Mouse (Mus musculus) forebrain, embryonic 12.5 days (tissue): ENCODE data around the gene Aoc1. TPM values are rescaled to one million over a fixed set of nuclear protein-coding genes. Genes with fewer than 3 reads are reported as not detected.

Source experiments
- ATAC-seq: fragments of 200-750 bp; cut with Nextera tagmentation; 2 replicates; pipeline ENCODE4 v1.8.0; 2017; ENCODE audit warnings: moderate TSS enrichment; ENCODE audit not compliant: low FRiP score
- H3K27ac ChIP-seq: fragments of 300-500 bp; sonication (generic); 2 replicates; pipeline ENCODE4 v1.5.1; 2016; ENCODE audit warnings: mild to moderate bottlenecking
- H3K27me3 ChIP-seq: fragments of 300-500 bp; sonication (generic); 2 replicates; pipeline ENCODE4 v1.6.1; 2016; ENCODE audit warnings: mild to moderate bottlenecking
- H3K36me3 ChIP-seq: fragments of 300-500 bp; sonication (generic); replicated peaks from 2 replicates; pipeline ENCODE4 v1.6.1; 2016; ENCODE audit warnings: mild to moderate bottlenecking
- H3K4me1 ChIP-seq: fragments of 300-500 bp; sonication (generic); 2 replicates; pipeline ENCODE4 v1.6.1; 2016
- H3K4me2 ChIP-seq: fragments of 300-500 bp; sonication (generic); 2 replicates; pipeline ENCODE4 v1.6.1; 2016; ENCODE audit warnings: mild to moderate bottlenecking, moderate library complexity
- H3K4me3 ChIP-seq: fragments of 300-500 bp; sonication (generic); replicated peaks from 2 replicates; pipeline ENCODE4 v1.5.1; 2016; ENCODE audit warnings: mild to moderate bottlenecking
- H3K9ac ChIP-seq: fragments of 300-500 bp; sonication (generic); 2 replicates; pipeline ENCODE4 v1.6.1; 2016; ENCODE audit warnings: mild to moderate bottlenecking
- H3K9me3 ChIP-seq: fragments of 300-500 bp; sonication (generic); 2 replicates; pipeline ENCODE4 v1.6.1; 2016
- WGBS: fragments of 180-500 bp; shearing (Covaris S2); methylation state at CpG from one replicate; pipeline ENCODE4 v1.1.7; 2016; 5-methylcytosine and 5-hydroxymethylcytosine counted together
- polyA plus RNA-seq: library from polyadenylated mRNA; unstranded; fragments of >200 nt; fragmentation: Nextera tagmentation; extraction: Ambion mirVana; gene quantifications from 2 replicates; pipeline ENCODE4 v1.2.1, GENCODE M21; 2016

The Aoc1 gene
- polyA plus RNA-seq, 1 experiment from 2014 or later = not detected

DNA sequence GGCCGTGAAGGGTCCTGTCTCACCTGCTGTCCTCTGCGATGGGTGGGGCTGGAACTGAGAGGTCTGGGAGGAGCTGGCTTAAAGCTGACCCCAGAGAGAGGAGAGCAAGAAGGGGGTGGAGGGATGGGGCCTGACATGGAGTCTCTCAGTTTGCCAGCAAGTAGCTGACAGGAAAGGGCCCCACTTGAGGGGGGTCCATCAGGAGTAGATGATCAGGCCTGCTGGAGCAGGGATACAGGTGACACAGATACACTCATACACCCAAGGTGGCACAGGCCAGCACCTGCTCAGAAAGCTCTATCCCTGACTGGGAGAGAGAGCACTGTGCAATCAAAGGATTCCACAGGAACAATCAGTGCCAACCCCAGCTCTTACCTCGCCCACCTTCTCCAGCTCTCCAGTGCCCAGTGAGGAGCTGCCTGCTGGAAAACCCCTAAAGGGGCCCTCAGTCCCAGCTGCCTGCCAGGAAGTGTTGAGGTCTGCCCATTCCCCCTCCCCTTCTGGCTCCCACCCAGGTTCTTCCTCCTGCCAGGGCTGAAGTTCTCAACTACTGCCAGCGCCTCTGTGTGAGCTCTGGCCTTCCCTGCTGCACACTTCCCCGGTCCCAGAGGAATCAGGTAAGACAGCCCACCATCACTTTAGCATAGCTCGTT, 31.6 kb upstream of the Aoc1 start, which contains the start of gene Tmem176b:
TSS of gene Tmem176b (minus strand) at position 524 of the 653 bp plus-strand sequence.
- H3K27ac ChIP-seq = peak within 1 kb of the TSS; percentile 88
- no peaks in the 10 kb centered on the region for H3K9me3 ChIP-seq
- peak within 1 kb of the TSS; percentile 58 for H3K4me2 ChIP-seq
- no peaks in the 10 kb centered on the region for H3K27me3 ChIP-seq
- ATAC-seq = peak; percentile 92
- H3K4me1 ChIP-seq = peaks cover 28% of the 10 kb centered on the region
- WGBS = 17% methylated on average over 6 of the region's 6 CpGs
- H3K36me3 ChIP-seq = no peaks in the 10 kb centered on the region; the same call in 1 of the 2 replicates
- H3K4me3 ChIP-seq = peak within 1 kb of the TSS; percentile 38
- H3K9ac ChIP-seq = peak within 1 kb of the TSS; percentile 51

DNA sequence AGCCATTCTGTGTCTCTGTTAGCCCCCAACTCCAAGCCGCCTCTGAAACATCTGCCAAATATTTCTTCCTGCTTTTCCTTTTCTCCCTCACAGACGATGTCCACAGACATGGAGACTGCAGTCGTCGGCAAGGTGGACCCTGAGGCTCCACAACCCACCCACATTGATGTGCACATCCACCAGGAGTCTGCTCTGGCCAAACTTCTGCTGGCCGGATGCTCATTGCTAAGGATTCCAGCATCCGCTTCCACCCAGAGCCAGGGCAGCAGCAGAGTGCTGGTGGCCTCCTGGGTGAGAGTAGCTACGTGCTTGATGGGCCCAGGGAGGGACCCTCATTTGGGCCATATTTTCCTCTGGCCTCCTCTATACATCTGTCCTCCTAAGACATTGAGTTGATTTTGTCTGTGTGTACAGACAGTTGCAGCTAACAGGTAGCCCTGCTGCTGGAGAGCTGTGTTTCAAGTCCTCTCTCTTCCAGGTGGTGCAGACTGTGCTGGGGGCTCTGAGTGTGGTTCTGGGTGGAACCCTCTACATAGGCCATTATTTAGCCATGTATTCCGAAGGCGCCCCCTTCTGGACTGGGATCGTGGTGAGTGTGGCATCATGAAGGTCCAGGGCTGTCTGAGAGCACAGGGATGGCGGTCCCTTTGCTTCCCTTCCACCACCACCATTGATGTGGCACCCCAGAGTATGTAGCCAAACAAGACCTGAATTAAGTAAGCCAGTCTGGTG, 30.4 kb upstream of the Aoc1 start:
- no peaks in the 10 kb centered on the region; the same call in 1 of the 2 replicates for H3K36me3 ChIP-seq
- ATAC-seq = no peak
- no peak overlapping the region for H3K4me3 ChIP-seq
- no peaks in the 10 kb centered on the region for H3K27me3 ChIP-seq
- WGBS = 81% methylated on average over 11 of the region's 11 CpGs
- peak overlapping the region; percentile 88; the same call in 1 of the 2 replicates for H3K27ac ChIP-seq
- no peak overlapping the region for H3K9ac ChIP-seq
- H3K9me3 ChIP-seq = no peaks in the 10 kb centered on the region
- H3K4me2 ChIP-seq = peak overlapping the region; percentile 58; the same call in 1 of the 2 replicates
- peaks cover 31% of the 10 kb centered on the region for H3K4me1 ChIP-seq

DNA sequence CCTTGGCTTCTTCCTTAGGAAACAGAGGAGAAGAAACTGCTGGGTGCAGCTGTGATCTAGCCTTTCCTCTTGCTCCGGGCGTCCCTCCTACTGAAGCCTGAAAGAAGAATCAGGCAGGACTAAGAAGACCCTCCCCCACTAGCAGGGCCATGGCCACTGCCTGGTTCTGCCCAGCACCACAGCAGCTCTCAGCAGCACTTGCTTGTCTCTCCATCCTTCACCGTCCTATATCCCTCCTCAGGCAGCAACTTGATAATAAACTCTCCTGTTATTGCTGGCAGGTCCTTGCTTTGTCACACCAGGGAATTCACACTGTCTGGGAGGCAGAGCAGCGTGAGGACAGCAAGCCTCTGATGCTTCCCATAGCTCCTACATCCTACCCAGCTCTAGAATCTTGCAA, 27.6 kb upstream of the Aoc1 start:
- H3K27me3 ChIP-seq = no peaks in the 10 kb centered on the region

DNA sequence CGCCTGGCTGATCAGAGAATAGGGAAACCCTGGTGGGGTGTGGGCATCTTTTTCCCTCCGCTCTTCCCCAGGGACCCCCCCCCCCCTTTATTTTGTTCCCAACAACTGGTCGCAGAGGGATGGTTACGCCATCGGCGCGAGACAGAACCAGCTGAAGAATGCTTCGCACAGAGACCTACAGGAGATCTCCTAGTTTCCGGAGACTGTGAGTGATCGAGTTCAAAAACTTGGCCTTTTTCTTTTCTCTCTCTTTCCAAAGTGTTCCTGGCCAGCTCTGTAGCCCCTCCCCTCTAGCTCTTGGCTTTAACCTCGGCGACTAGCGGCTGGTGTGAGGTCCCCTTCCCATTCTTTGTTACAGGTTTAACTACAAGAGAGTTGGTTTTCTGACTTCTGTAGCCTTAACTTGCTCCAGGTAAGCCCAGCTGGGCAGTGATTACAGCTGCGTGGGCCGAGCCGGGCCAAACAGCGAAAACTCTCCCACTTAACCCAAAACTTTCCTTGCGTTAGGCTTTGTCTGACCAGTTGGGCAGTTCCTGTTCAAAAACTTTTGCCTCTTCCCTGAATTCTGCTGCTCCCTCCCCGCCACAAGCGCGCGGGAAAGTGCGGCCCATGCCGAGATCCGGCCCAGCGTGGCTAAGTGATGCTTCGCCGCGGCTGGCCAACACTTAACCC, 20.7 kb upstream of the Aoc1 start:
- H3K36me3 ChIP-seq = no peaks in the 10 kb centered on the region
- peak overlapping the region; percentile 53 for H3K9ac ChIP-seq
- H3K4me3 ChIP-seq = peak overlapping the region; percentile 38
- no peaks in the 10 kb centered on the region for H3K9me3 ChIP-seq
- H3K4me1 ChIP-seq = peaks cover 7% of the 10 kb centered on the region
- H3K27ac ChIP-seq = no peak overlapping the region
- H3K27me3 ChIP-seq = no peaks in the 10 kb centered on the region
- peak overlapping the region; percentile 64 for H3K4me2 ChIP-seq
- under 1% methylated on average over 28 of the region's 29 CpGs for WGBS
- ATAC-seq = peak; percentile 44; the same call in 1 of the 2 replicates

More for the DNA sequence above, 27.6 kb upstream of the Aoc1 start:
- no peak for ATAC-seq
- Histone ChIP-seq H3K4me1 (peaks cover 28% of the 10 kb centered on the region), H3K27ac (no peak overlapping the region), H3K4me3 (no peak overlapping the region), H3K36me3 (no peaks in the 10 kb centered on the region), H3K4me2 (no peak overlapping the region), H3K9me3 (no peaks in the 10 kb centered on the region), H3K9ac (no peak overlapping the region)
- WGBS = 76% methylated on average over 4 of the region's 4 CpGs

DNA sequence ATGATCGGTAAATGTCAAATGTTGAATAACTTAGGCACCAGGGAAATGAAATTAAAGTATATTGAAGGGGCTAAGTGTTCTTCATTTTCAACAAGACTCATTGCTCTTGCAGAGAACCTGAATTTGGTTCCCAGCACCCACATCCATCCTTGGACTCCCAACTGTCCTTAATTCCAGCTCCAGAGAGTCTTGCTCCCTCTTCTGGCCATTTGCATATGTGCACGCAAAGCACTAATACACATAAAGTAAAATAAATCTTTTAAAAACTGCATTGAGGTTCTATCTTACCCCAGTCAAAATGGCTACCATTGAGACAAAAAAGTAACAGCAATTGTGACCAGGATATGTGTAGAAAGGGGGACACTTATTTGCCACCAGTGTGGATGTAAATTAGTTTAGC, 18.5 kb upstream of the Aoc1 start:
- Histone ChIP-seq H3K4me3 (no peak overlapping the region), H3K27me3 (peaks cover 2% of the 10 kb centered on the region; the same call in 1 of the 2 replicates), H3K4me1 (peaks cover 7% of the 10 kb centered on the region), H3K9ac (no peak overlapping the region), H3K9me3 (no peaks in the 10 kb centered on the region), H3K36me3 (no peaks in the 10 kb centered on the region), H3K4me2 (no peak overlapping the region), H3K27ac (no peak overlapping the region)
- 95% methylated on average over 2 of the region's 2 CpGs for WGBS
- ATAC-seq = no peak

DNA sequence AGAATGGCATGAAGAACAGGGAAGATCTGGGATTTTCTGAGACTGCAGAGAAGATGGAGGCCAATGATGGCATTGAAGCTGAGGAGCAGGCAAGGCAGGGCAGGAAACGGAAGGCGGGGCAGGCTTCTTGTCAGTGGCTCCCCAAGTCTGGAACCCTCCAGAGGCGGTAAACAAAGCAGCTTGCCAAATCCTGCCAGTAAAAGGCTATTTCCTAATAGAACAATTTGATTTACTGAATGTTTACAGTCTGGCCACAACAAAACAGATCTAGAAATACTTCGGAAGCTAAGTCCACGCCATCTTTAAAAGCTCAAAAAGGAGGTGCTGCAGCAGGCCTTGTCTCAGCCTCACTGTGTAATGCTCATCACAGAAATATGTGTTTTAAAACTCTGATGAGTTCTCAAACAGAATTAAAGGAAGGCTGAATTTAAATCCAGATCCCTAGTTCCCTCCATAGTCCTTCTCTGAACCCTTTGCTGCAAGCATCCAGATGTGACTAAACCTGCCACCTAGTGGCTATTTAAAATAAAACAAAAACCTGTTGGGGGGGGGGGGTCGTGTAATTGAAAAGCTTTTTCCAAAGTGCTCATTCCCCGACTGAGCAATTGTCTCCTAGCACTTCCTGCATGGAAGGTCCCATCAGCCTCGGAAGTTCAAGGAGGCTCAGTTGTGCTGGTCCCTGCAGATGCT, 14.9 kb upstream of the Aoc1 start:
- H3K9ac ChIP-seq = no peak overlapping the region
- no peaks in the 10 kb centered on the region for H3K36me3 ChIP-seq
- H3K27ac ChIP-seq = no peak overlapping the region
- WGBS = 49% methylated on average over 8 of the region's 8 CpGs
- no peaks in the 10 kb centered on the region for H3K9me3 ChIP-seq
- no peak overlapping the region for H3K4me2 ChIP-seq
- H3K4me1 ChIP-seq = peaks cover 2% of the 10 kb centered on the region; the same call in 1 of the 2 replicates
- H3K4me3 ChIP-seq = no peak overlapping the region
- H3K27me3 ChIP-seq = peaks cover 36% of the 10 kb centered on the region
- ATAC-seq = no peak

DNA sequence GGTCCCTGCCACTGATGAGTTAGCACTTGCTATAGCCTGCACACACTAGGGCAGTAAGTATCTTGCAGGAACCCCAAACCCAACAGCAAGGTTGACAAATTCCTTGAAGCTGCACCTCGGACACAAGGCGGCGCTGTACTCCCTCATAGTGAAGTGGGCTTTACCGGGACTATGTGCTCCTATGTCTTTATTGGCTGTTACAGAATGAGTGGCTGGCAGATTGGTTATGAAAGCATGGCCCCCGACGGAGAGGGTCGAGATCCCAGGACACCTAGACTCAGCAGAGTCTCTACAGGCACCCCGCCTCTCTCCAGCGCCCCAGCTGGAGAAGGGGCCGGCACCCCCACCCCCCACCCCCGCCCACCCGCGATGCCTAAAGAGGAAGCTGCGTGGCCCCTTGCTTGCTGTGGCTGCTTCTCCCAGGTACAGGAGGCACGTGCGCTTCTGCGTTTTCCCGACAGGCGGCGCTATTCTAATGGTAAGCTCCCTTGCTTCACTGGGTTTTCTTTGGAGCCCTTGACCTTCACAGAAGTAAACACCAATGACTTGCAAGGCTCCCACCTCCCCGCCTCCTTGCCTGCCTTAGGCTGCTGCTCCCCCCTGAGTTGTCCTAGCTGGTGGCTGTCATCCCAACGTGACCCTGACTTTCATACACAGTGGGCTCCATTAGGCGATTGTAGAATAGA, 12.4 kb upstream of the Aoc1 start:
- no peak overlapping the region for H3K4me3 ChIP-seq

DNA sequence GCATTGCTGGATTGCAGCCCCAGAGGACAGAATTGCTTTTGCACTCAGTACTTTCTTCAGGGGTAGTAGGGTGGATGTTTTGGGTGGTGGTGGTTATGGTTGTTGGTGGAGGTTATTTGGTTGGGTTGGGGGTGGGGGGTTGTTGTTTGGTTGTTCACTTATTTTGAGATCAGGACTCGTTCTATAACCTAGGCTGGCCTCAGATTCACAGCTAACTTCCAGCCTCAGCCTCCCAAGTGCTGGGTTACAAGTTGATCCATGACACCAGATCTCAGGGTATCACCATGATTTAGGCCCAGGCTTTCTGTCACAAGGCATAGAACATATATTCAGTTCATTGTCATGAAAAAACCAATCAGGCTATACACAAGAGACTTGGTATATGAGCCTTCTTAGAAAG, 11.8 kb upstream of the Aoc1 start:
- H3K36me3 ChIP-seq = no peaks in the 10 kb centered on the region
- H3K4me1 ChIP-seq = peaks cover 2% of the 10 kb centered on the region; the same call in 1 of the 2 replicates
- no peak overlapping the region for H3K4me2 ChIP-seq
- ATAC-seq = no peak
- H3K4me3 ChIP-seq = no peak overlapping the region
- no peaks in the 10 kb centered on the region for H3K9me3 ChIP-seq
- H3K27me3 ChIP-seq = peaks cover 62% of the 10 kb centered on the region
- WGBS = 73% methylated on average over 1 of the region's 1 CpGs
- H3K27ac ChIP-seq = no peak overlapping the region
- no peak overlapping the region for H3K9ac ChIP-seq

More for the DNA sequence above, 12.4 kb upstream of the Aoc1 start:
- Histone ChIP-seq H3K4me2 (peak overlapping the region; percentile 42), H3K27ac (no peak overlapping the region), H3K9ac (no peak overlapping the region), H3K36me3 (no peaks in the 10 kb centered on the region), H3K4me1 (peaks cover 2% of the 10 kb centered on the region; the same call in 1 of the 2 replicates), H3K9me3 (no peaks in the 10 kb centered on the region), H3K27me3 (peaks cover 57% of the 10 kb centered on the region)
- ATAC-seq = peak; percentile 27; the same call in 1 of the 2 replicates
- WGBS = 8% methylated on average over 23 of the region's 23 CpGs

DNA sequence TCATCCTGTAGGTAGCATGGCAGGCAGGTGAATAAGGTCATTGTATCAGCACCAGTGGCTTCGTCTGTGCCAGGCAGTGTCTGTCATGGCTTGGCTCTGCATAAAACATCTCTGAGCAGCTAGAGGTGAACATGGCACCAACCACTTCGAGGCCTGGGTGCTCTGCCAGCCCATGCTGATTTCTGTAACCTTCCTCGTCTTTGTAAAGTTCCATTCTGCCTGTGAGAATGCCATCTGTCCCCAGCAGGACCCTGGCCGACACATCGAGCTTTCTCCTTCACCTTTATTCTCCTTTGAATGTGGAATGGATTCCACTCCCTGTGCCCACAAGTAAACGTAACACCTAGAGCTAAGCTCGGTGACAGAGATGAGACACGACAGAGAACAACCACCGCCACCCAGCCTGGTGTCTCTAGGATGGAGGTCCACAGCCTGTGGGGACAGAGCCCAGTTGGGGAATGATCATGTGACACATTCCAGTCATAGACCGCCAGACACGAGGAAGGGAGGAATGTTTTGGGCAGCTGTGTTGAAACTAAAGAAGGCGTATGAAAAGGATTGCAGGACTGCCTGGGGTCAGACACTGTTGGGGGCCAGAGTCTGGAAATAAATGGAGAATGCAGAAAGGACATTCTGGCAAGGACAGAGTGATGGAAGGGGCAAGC, 10.9 kb upstream of the Aoc1 start:
- Histone ChIP-seq H3K4me1 (peaks cover 8% of the 10 kb centered on the region), H3K4me2 (no peak overlapping the region), H3K36me3 (no peaks in the 10 kb centered on the region), H3K27me3 (peaks cover 62% of the 10 kb centered on the region), H3K4me3 (no peak overlapping the region), H3K27ac (no peak overlapping the region), H3K9me3 (no peaks in the 10 kb centered on the region), H3K9ac (no peak overlapping the region)
- 79% methylated on average over 12 of the region's 12 CpGs for WGBS
- ATAC-seq = no peak

DNA sequence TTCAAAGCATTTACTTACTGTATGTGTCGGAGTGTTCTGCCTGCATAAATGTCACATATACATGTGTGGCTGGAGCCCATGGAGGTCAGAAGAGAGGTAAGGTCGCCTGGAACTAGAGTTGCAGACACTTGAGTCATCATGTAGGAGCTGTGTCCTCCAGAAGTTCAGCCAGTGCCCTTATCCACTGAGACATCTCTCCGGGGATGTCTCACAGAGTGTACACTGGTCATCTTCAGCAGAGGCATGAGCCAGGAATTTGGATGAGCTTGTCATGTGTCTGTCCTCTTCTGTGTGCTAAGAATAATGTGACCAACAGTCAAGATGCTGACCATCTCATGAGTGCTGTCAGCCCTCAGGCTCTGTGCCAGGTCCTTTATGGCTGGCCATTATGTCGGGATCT, 9.9 kb upstream of the Aoc1 start:
- Histone ChIP-seq H3K4me2 (no peak overlapping the region), H3K36me3 (no peaks in the 10 kb centered on the region), H3K27me3 (peaks cover 70% of the 10 kb centered on the region), H3K9ac (no peak overlapping the region), H3K4me3 (no peak overlapping the region), H3K4me1 (peaks cover 18% of the 10 kb centered on the region), H3K27ac (no peak overlapping the region), H3K9me3 (no peaks in the 10 kb centered on the region)
- ATAC-seq = no peak
- 82% methylated on average over 4 of the region's 4 CpGs for WGBS

DNA sequence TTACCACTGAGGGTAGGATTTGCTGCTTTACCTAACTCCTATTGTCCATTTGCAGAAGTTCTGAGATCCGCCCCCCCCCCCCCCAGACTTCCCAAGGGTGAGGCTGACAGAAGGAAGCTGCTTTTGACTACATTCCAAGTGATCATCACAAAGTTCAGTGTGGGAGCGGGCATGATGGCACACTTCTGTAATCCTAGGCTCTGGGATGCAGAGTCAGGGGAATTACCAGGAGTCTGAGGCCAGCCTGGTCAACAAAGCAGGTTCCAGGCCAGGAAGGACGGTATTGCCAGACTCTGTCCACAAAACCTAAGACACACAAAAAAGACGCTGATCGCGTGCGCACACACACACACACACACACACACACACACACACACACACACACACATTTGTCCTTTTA, 9.2 kb upstream of the Aoc1 start:
- Histone ChIP-seq H3K4me2 (no peak overlapping the region), H3K9ac (no peak overlapping the region), H3K4me1 (peaks cover 18% of the 10 kb centered on the region), H3K9me3 (no peaks in the 10 kb centered on the region), H3K4me3 (no peak overlapping the region), H3K27me3 (peaks cover 76% of the 10 kb centered on the region), H3K36me3 (no peaks in the 10 kb centered on the region), H3K27ac (no peak overlapping the region)
- ATAC-seq = no peak
- WGBS = 84% methylated on average over 7 of the region's 7 CpGs
